Comparison of ENCODE assay signal across 21 mouse cellular contexts in the genomic region with DNA sequence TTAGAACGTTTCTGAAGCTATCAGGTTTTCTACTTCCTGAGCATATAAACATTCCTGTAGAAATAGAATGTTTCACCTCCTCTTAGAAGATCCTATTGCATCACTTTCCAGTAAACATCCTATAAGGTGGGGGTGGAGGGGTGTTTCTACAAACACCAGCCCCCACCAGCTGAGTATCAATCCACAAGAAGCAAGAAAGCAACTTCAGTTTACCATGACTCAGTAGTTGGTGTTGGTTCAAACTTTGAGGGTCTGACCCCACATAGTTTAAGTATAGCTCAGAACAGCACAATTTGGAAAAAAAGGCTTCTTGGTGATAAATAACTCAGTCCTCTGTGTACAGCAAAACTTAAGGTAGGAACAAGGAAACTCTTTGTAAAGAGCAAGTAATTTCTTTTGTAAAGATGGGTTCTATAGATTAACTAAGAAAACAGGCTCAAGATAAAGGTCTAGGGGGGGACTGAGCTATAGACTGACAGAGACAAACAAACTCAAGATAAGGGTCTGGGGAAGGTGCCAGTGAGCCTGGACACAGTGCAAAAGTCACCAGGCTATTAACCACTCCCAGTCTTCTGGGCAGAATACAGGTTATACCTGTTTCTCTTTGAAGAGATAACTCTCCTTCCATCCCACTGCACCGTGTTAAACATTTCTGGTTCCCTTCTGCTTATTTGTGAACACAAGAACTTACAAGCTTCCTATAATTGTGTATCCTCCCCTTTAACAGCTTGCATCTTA.
DNase-seq lines count a peak whose midpoint lies in the region; ATAC-seq and TF ChIP-seq lines count a peak whose summit lies in the region.
"Had no signal": no experiment of that assay in that cellular context is flagged by ENCODE, and none has a peak within 500 bp of the region (broad histone marks: within the 10 kb centered on the region; RNA-seq: fewer than 3 reads in every experiment).

No protein-coding gene starts in this region.

- TF ChIP-seq POLR2A in kidney, adult 2 months (IDR thresholded peaks at IDR 0.05; ENCODE audit: low read depth, low read length), result no peak

- ATAC-seq in intestine, postnatal 0 days, result peak; percentile 95
- peak; percentile 92 for ATAC-seq in stomach, postnatal 0 days (ENCODE audit: low FRiP score, low TSS enrichment)
- ATAC-seq: CD4-positive, CD25-positive, alpha-beta regulatory T cell, adult 4 months; forebrain, embryonic 16.5 days had no signal

- no peak for TF ChIP-seq CTCF in intestine, postnatal 0 days (IDR thresholded peaks at IDR 0.05; ENCODE audit: low read depth)
- TF ChIP-seq CTCF in stomach, postnatal 0 days (IDR thresholded peaks at IDR 0.05; ENCODE audit: low read depth), result no peak
- TF ChIP-seq CTCF in kidney, adult 2 months (conservative IDR thresholded peaks at IDR 0.05; ENCODE audit: insufficient read depth, insufficient read length, low read depth, low read length), result no peak

- H3K36me3 ChIP-seq in intestine, postnatal 0 days (ENCODE audit: control insufficient read depth, insufficient read depth), result no peaks in the 10 kb centered on the region
- no peaks in the 10 kb centered on the region for H3K36me3 ChIP-seq in stomach, postnatal 0 days (ENCODE audit: control insufficient read depth, insufficient read depth, low read length)
- no peaks in the 10 kb centered on the region for H3K36me3 ChIP-seq in kidney, adult 2 months (ENCODE audit: control insufficient read depth, insufficient read depth, low read length)
- H3K36me3 ChIP-seq: embryonic facial prominence, embryonic 12.5 days; G1E; heart, embryonic 10.5 days; hindbrain, embryonic 13.5 days had no signal

- H3K27ac ChIP-seq in intestine, postnatal 0 days (ENCODE audit: low read depth, low read length), result no peak overlapping the region
- no peak overlapping the region for H3K27ac ChIP-seq in stomach, postnatal 0 days (replicated peaks)
- no peak overlapping the region for H3K27ac ChIP-seq in kidney, adult 2 months (ENCODE audit: insufficient read depth, low read depth, low read length)
- H3K27ac ChIP-seq: embryonic facial prominence, embryonic 12.5 days; heart, embryonic 10.5 days; hindbrain, embryonic 13.5 days had no signal

- no peak overlapping the region for H3K4me3 ChIP-seq in intestine, postnatal 0 days (ENCODE audit: low read depth, low read length)
- H3K4me3 ChIP-seq in stomach, postnatal 0 days (ENCODE audit: low read depth, low read length), result no peak overlapping the region
- H3K4me3 ChIP-seq in kidney, adult 2 months (ENCODE audit: insufficient read depth, low read depth, low read length), result no peak overlapping the region
- H3K4me3 ChIP-seq: embryonic facial prominence, embryonic 12.5 days; heart, embryonic 10.5 days; hindbrain, embryonic 13.5 days had no signal

- H3K9ac ChIP-seq in intestine, postnatal 0 days (ENCODE audit: low read depth, low read length), result no peak overlapping the region
- no peak overlapping the region for H3K9ac ChIP-seq in stomach, postnatal 0 days (ENCODE audit: low read length)
- H3K9ac ChIP-seq: embryonic facial prominence, embryonic 12.5 days; hindbrain, embryonic 13.5 days had no signal

- whole genome bisulfite sequencing in intestine, postnatal 0 days, result 21% methylated on average over 2 of the region's 2 CpGs
- WGBS in stomach, postnatal 0 days, result 7% methylated on average over 2 of the region's 2 CpGs
- WGBS in kidney, adult 2 months, result 46% methylated on average over 2 of the region's 2 CpGs

- H3K9me3 ChIP-seq in intestine, postnatal 0 days (ENCODE audit: control insufficient read depth), result no peaks in the 10 kb centered on the region
- no peaks in the 10 kb centered on the region for H3K9me3 ChIP-seq in stomach, postnatal 0 days (ENCODE audit: control insufficient read depth, low read length)
- H3K9me3 ChIP-seq: embryonic facial prominence, embryonic 12.5 days; G1E; heart, embryonic 10.5 days; hindbrain, embryonic 13.5 days had no signal

- H3K4me2 ChIP-seq in intestine, postnatal 0 days (replicated peaks; ENCODE audit: low read depth), result no peak overlapping the region
- H3K4me2 ChIP-seq in stomach, postnatal 0 days (replicated peaks; ENCODE audit: low read depth), result no peak overlapping the region
- H3K4me2 ChIP-seq: embryonic facial prominence, embryonic 12.5 days; hindbrain, embryonic 13.5 days had no signal

- DNase-seq in 3T3-L1 (ENCODE audit: low read depth, low spot score) (peak; percentile 70), NIH3T3 (ENCODE audit: low read depth) (peak; percentile 65)
- peak; percentile 32 for DNase-seq in stomach, postnatal 0 days (ENCODE audit: low spot score)
- no peak for DNase-seq in kidney, adult 2 months
- DNase-seq in kidney, postnatal 4 days, result no peak
- DNase-seq in thymus, postnatal 4 days, result no peak
- DNase-seq: adrenal gland, postnatal 10 days; cerebellum, adult 11 months; cerebellum, adult 8-10 months; cerebellum, postnatal 25 days; gastrocnemius, postnatal 10 days; heart, adult 18-20 months; heart, postnatal 10 days; heart, postnatal 4 days had no signal

- no peaks in the 10 kb centered on the region for H3K4me1 ChIP-seq in intestine, postnatal 0 days (replicated peaks; ENCODE audit: control insufficient read depth, insufficient read depth, low read length)
- H3K4me1 ChIP-seq in stomach, postnatal 0 days (replicated peaks; ENCODE audit: control insufficient read depth, insufficient read depth), result no peaks in the 10 kb centered on the region
- H3K4me1 ChIP-seq in kidney, adult 2 months (ENCODE audit: control insufficient read depth, insufficient read depth, low read length), result no peaks in the 10 kb centered on the region
- H3K4me1 ChIP-seq: embryonic facial prominence, embryonic 12.5 days; heart, embryonic 10.5 days; hindbrain, embryonic 13.5 days had no signal

- TF ChIP-seq EP300 in stomach, postnatal 0 days (optimal IDR thresholded peaks at IDR 0.05), result no peak

- no peaks in the 10 kb centered on the region for H3K27me3 ChIP-seq in intestine, postnatal 0 days (replicated peaks; ENCODE audit: control insufficient read depth, insufficient read depth, low read length)
- no peaks in the 10 kb centered on the region for H3K27me3 ChIP-seq in stomach, postnatal 0 days (ENCODE audit: control insufficient read depth, insufficient read depth, low read length)
- H3K27me3 ChIP-seq in kidney, adult 2 months (replicated peaks; ENCODE audit: control insufficient read depth, insufficient read depth, low read length), result no peaks in the 10 kb centered on the region
- H3K27me3 ChIP-seq: embryonic facial prominence, embryonic 12.5 days; hindbrain, embryonic 13.5 days had no signal

Comparison
In these comparisons a context has a peak if more than half of its experiments do, and no peak if none do; other contexts are left out.
1. DNase-seq: peak in 3T3-L1 (single experiment), NIH3T3 (single experiment) and stomach, postnatal 0 days (single experiment); none in kidney, adult 2 months (single experiment), kidney, postnatal 4 days (0 of 2) and thymus, postnatal 4 days (single experiment).